Mouse (Mus musculus) MN1 (cell line): ENCODE measurements around the gene Ampd3.

ENCODE experiments used
- DNase-seq: peaks from one replicate; pipeline ENCODE4 v3.0.0-alpha.2; 2016; ENCODE audit warnings: low spot score

Ampd3 gene

GRCm38 (mm10) chr7:110801028-110801427 is 33.0 kb downstream of the Ampd3 start:
- DNase-seq = peak; percentile 83

GRCm38 (mm10) chr7:110803131-110803530 is 35.1 kb downstream of the Ampd3 start:
- DNase-seq = no peak

GRCm38 (mm10) chr7:110804266-110804665 is 36.3 kb downstream of the Ampd3 start:
- DNase-seq = no peak

DNA sequence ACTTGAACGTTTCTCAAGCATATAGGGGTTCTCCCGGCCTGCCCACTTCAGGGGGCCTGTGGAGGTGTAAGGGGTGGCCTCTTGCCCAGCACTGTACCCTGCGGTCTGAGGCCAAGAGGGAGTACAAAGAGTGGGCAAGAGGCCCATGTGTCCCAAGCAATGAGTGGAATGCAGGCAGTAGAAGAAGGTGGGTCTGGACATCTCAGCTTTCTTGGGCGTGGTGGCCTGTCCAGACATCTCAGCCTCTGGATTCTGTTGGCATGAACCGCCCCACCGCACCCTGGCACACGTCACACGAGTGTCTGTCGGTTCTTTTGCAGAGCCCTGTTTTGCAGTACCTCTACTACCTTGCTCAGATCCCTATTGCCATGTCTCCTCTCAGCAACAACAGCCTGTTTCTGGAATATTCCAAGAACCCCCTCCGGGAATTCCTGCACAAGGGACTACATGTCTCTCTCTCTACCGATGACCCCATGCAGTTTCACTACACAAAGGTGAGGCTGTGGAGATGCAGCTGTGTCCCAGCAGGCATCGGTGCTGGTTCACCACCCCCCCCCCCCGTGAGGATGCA is 39.5 kb downstream of the Ampd3 start:
- DNase-seq = no peak

DNA sequence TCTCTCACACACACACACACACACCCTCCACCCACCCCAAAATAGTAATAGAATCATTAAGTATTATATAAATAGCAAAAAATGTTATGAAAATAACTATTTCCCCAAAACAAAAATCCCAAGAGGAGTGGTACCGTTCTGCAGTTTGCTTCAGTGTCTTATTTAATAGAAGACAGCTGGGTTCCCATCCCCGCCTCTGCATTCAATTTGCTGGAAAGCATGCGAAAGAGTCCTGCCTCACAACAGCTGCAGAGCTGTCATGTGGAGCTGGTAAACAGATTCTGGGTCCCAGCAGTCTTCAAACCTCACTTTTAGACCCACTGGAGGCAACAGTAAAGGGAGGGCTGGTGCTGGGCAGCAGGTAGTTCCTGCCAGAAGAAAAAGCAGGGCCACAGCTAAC is 41.0 kb downstream of the Ampd3 start:
- no peak for DNase-seq

- no peak for DNase-seq
These were observed 41.9 kb downstream of the Ampd3 start for GRCm38 (mm10) chr7:110809585-110810557.

DNA sequence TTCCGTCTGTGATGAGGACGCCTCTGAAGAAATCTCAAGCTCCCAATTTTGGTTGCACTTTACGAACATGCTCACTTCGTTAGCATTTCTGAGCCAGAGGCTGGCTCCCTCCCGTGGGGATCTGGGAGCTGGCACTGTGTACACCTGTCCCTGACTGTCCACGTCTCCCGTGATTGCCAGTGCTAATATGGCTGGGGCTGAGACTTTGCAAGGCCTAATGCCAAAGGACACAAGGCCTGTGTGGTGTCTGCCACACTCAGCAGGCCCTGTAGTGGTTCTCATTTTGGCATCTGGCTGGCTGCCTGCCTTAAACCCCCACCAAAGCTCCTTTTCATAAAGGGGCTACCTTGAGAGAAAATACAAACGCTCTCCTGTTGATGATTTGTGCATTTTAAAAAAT is 43.0 kb downstream of the Ampd3 start:
- no peak for DNase-seq

GRCm38 (mm10) chr7:110811529-110811928 is 43.5 kb downstream of the Ampd3 start:
- no peak for DNase-seq

- DNase-seq = no peak
These were observed 46.0 kb downstream of the Ampd3 start for GRCm38 (mm10) chr7:110813983-110814382.

GRCm38 (mm10) chr7:110816037-110816436 is 48.0 kb downstream of the Ampd3 start:
- peak; percentile 67 for DNase-seq

- no peak for DNase-seq
These were observed 50.2 kb downstream of the Ampd3 start for GRCm38 (mm10) chr7:110818206-110818605.

- no peak for DNase-seq
These were observed 50.9 kb downstream of the Ampd3 start for GRCm38 (mm10) chr7:110818787-110819350.

- no peak for DNase-seq
These were observed 53.1 kb downstream of the Ampd3 start for GRCm38 (mm10) chr7:110821068-110821467.

GRCm38 (mm10) chr7:110821653-110822052 is 53.6 kb downstream of the Ampd3 start:
- DNase-seq = no peak

- no peak for DNase-seq
These were observed 54.0 kb downstream of the Ampd3 start for GRCm38 (mm10) chr7:110822055-110822454.

- DNase-seq = no peak
These were observed 55.1 kb downstream of the Ampd3 start for GRCm38 (mm10) chr7:110823076-110823475.

- no peak for DNase-seq
These were observed 55.6 kb downstream of the Ampd3 start for GRCm38 (mm10) chr7:110823593-110823992.

DNA sequence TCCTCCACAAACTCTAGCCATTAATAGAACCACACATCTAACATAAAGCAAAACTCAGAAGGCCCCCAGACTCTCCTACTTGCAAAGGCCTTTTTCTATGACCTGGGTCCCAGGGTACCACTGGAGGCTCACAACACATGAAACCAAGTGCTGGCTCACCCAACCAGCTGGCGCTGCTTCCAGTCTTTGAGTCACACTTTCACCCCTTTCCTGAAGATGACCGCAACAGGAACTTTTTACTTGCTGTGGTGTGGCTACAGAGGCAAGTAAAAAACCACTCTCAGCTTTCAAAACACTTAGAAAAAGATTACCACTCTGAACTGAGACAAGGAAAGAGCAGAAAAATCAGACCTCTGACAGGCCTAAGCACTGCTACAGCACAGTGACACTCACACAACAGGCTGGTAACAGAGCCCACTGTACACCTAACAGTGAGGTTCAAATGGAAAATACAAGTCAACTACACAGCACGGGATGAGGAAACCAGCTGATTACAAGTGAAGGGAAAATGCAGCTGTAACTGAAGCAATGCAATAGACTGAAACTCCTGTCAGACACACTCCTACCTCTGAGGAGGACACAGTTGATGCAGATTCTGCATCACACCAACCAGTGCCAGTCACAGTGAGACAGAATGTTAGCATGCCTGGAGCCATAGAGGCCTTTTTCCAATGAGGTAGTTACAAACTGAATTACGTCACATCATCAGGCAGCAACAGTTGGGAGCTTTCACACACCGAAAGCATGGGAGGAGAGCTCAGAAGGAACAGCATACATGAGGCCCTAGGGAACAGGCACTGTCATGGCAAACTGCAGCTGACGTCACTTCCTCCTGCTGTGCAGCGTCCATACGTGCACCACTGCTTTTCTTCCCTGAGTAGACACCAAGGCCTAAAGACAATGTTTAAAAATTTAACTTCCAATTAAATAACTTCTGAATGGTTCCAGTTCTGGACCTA is 56.3 kb downstream of the Ampd3 start:
- DNase-seq = no peak

- no peak for DNase-seq
These were observed 65.0 kb downstream of the Ampd3 start for GRCm38 (mm10) chr7:110833024-110833423.

- DNase-seq = no peak
These were observed 66.0 kb downstream of the Ampd3 start for GRCm38 (mm10) chr7:110834018-110834417.

- DNase-seq = no peak
These were observed 66.5 kb downstream of the Ampd3 start for GRCm38 (mm10) chr7:110834522-110834921.

DNA sequence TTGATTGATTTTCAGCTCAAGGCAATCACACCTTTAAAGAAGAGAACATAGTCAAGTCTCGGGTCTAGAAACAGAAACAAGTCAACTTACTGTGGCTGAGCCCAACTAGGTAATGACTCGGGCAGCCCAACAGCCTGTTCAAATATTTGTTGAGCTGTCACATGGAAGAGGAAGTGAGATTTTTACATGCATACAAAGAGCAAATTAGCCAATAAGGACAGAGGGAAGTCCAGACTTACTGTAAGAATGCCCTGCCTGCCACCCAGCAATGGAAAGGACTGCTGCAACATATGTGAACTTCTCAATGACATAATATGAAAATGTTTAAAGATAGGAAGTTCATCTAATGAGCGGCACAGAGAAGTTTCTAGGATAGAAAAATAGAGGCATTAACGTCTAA is 72.3 kb downstream of the Ampd3 start:
- DNase-seq = no peak
